Mouse (Mus musculus): ENCODE results near the gene Capza1.
"Not testable (repeated sequence)": the region's sequence is repeated elsewhere in the genome, so short reads cannot be mapped to it uniquely, and the experiment has no call there.

Capza1 gene

GRCm38 (mm10) chr3:104816130-104816529 lies 48.2 kb downstream of the Capza1 start:
- peak in 1 of 2 experiments; percentile 27 for DNase-seq

- no peak for DNase-seq
Measured at GRCm38 (mm10) chr3:104815346-104815745, 49.0 kb downstream of the Capza1 start.

GRCm38 (mm10) chr3:104814746-104815145 lies 49.6 kb downstream of the Capza1 start:
- no peak for DNase-seq

GRCm38 (mm10) chr3:104813227-104813626 lies 51.1 kb downstream of the Capza1 start:
- DNase-seq, result not testable (repeated sequence)

- DNase-seq, result no peak
Measured at GRCm38 (mm10) chr3:104812254-104812653, 52.1 kb downstream of the Capza1 start.

GRCm38 (mm10) chr3:104811752-104812151 lies 52.6 kb downstream of the Capza1 start:
- DNase-seq, result no peak

- DNase-seq, result no peak
Measured at GRCm38 (mm10) chr3:104805539-104805938, 58.8 kb downstream of the Capza1 start.

GRCm38 (mm10) chr3:104804312-104804711 lies 60.0 kb downstream of the Capza1 start:
- no peak for DNase-seq

GRCm38 (mm10) chr3:104801481-104801880 lies 62.8 kb downstream of the Capza1 start:
- DNase-seq, result no peak

GRCm38 (mm10) chr3:104800681-104801080 lies 63.6 kb downstream of the Capza1 start:
- DNase-seq, result no peak

- peak; percentile 48 to 62 for DNase-seq
Measured at GRCm38 (mm10) chr3:104796430-104797082, 67.7 kb downstream of the Capza1 start.

- no peak for DNase-seq
Measured at GRCm38 (mm10) chr3:104795661-104796340, 68.5 kb downstream of the Capza1 start.

- DNase-seq, result no peak
Measured at GRCm38 (mm10) chr3:104794953-104795470, 69.3 kb downstream of the Capza1 start.

GRCm38 (mm10) chr3:104793871-104794828 lies 70.2 kb downstream of the Capza1 start:
- DNase-seq, result peak; percentile 99

- no peak for DNase-seq
Measured at GRCm38 (mm10) chr3:104792360-104793270, 71.7 kb downstream of the Capza1 start.

GRCm38 (mm10) chr3:104791671-104792070 lies 72.6 kb downstream of the Capza1 start:
- DNase-seq, result no peak

GRCm38 (mm10) chr3:104791017-104791416 lies 73.3 kb downstream of the Capza1 start:
- peak in 1 of 2 experiments; percentile 37 for DNase-seq

GRCm38 (mm10) chr3:104790401-104790937 lies 73.8 kb downstream of the Capza1 start:
- peak; percentile 60 to 75 for DNase-seq

GRCm38 (mm10) chr3:104789822-104790221 lies 74.5 kb downstream of the Capza1 start:
- peak; percentile 42 to 60 for DNase-seq

GRCm38 (mm10) chr3:104789312-104789605 lies 75.0 kb downstream of the Capza1 start:
- peak; percentile 53 to 68 for DNase-seq

GRCm38 (mm10) chr3:104788561-104789311 lies 75.6 kb downstream of the Capza1 start:
- DNase-seq, result peak; percentile 88 to 94

Data from kidney, postnatal 4 days (tissue).